Mouse (Mus musculus) midbrain, embryonic 10.5 days (tissue): ENCODE data around the gene Atp1b4. TPM values are rescaled to one million over a fixed set of nuclear protein-coding genes. Genes with fewer than 3 reads are reported as not detected.
"Not testable (repeated sequence)": the region's sequence is repeated elsewhere in the genome, so short reads cannot be mapped to it uniquely, and the experiment has no call there.

Source experiments
- DNase-seq: peaks from one replicate; pipeline ENCODE4 v3.0.0-alpha.2; 2017; ENCODE audit warnings: low spot score
- H3K27ac ChIP-seq: fragments of 300-500 bp; sonication (generic); replicated peaks from 2 replicates; pipeline ENCODE4 v1.5.1; 2016; ENCODE audit warnings: mild to moderate bottlenecking
- H3K27me3 ChIP-seq: fragments of 300-500 bp; sonication (generic); 2 replicates; pipeline ENCODE4 v1.6.1; 2016; ENCODE audit warnings: low read depth, mild to moderate bottlenecking; ENCODE audit not compliant: poor library complexity, severe bottlenecking
- H3K36me3 ChIP-seq: fragments of 300-500 bp; sonication (generic); 2 replicates; pipeline ENCODE4 v1.6.1; 2016; ENCODE audit warnings: mild to moderate bottlenecking, moderate library complexity
- H3K4me1 ChIP-seq: fragments of 300-500 bp; sonication (generic); 2 replicates; pipeline ENCODE4 v1.6.1; 2016
- H3K4me3 ChIP-seq: fragments of 300-500 bp; sonication (generic); 2 replicates; pipeline ENCODE4 v1.5.1; 2016; ENCODE audit warnings: mild to moderate bottlenecking, moderate library complexity
- H3K9me3 ChIP-seq: fragments of 300-500 bp; sonication (generic); replicated peaks from 2 replicates; pipeline ENCODE4 v1.6.1; 2016; ENCODE audit warnings: mild to moderate bottlenecking
- WGBS: fragments of 180-500 bp; shearing (Covaris S2); methylation state at CpG from one replicate; pipeline ENCODE4 v1.1.7; 2016; 5-methylcytosine and 5-hydroxymethylcytosine counted together
- polyA plus RNA-seq: library from polyadenylated mRNA; unstranded; fragments of >200 nt; fragmentation: Nextera tagmentation; extraction: Ambion mirVana; gene quantifications from 2 replicates; pipeline ENCODE4 v1.2.1, GENCODE M21; 2016

The Atp1b4 gene
- not detected in 2 replicates for polyA plus RNA-seq

DNA sequence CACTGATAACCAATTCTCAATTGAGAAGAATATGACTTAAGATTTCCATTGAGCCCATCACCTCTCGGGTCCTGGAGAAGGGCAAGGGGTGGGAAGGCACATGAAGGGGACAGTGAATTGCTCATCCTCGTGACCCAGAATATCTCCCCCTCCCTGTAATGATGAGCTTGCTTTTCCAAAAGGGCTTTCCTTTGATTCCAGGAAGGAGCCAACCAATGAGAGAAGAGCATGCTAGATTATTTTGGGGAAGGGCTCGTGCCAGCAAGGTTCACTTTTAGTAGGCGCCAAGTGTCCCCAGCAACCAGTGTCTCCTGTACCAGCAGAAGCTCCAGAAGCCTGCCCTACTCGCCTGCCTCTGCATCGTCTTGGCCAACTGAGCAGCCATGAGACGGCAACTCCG, at the start of gene Atp1b4:
Gene Atp1b4 (plus strand): TSS at position 301 of the 400 bp plus-strand sequence.
- Histone ChIP-seq H3K27ac (no peak within 1 kb of the TSS), H3K4me3 (no peak within 1 kb of the TSS), H3K4me1 (peaks cover 15% of the 10 kb centered on the region), H3K27me3 (peaks cover 9% of the 10 kb centered on the region; the same call in 1 of the 2 replicates), H3K9me3 (no peaks in the 10 kb centered on the region), H3K36me3 (no peaks in the 10 kb centered on the region)
- 90% methylated on average over 8 of the region's 8 CpGs for WGBS
- no peak for DNase-seq

DNA sequence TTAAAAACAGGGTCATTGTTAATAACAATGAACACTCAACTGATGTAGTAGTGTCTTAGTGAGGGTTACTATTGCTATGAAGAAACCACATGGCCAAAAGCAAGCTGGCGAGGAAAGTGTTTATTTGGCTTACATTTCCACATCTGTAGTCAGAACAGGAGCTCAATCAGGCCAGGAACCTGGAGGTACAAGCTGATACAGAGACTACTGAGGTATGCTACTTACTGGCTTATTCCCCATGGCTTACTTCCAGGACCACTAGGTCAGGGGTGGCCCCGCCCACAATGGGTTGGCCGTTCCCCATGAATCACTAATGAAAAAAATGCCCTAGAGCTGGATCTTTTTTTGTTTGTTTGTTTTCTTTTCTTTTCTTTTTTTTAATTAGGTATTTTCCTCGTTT, 7.4 kb upstream of the Atp1b4 start:
- Histone ChIP-seq H3K27me3 (peaks cover 4% of the 10 kb centered on the region; the same call in 1 of the 2 replicates), H3K27ac (no peak overlapping the region), H3K4me1 (peaks cover 9% of the 10 kb centered on the region; the same call in 1 of the 2 replicates), H3K36me3 (no peaks in the 10 kb centered on the region), H3K9me3 (no peaks in the 10 kb centered on the region), H3K4me3 (no peak overlapping the region)
- DNase-seq: no peak
- WGBS: 71% methylated on average over 4 of the region's 4 CpGs

DNA sequence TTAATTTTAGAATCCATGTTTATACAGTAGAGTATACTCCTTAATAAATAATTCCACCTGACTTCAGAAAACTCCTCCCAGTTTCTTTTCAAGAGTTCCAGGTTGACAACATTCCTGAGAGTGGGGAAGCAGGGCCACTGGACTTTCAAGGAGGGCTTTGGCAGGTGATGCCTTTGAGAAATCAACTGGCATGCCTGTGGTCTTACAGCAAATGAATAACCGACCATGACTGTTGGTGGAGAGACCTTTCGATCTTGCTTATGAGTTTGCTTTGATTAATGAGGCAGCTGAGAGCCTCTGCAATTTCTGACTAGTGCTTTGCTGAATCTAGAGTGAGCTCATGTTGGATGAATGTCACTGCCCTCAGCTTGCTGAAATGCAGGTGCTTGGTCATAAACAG, 4.9 kb upstream of the Atp1b4 start:
- no peak overlapping the region for H3K4me3 ChIP-seq
- H3K27me3 ChIP-seq: peaks cover 7% of the 10 kb centered on the region
- H3K4me1 ChIP-seq: peaks cover 15% of the 10 kb centered on the region
- H3K27ac ChIP-seq: no peak overlapping the region
- 91% methylated on average over 2 of the region's 2 CpGs for WGBS
- DNase-seq: no peak
- H3K9me3 ChIP-seq: no peaks in the 10 kb centered on the region
- no peaks in the 10 kb centered on the region for H3K36me3 ChIP-seq

DNA sequence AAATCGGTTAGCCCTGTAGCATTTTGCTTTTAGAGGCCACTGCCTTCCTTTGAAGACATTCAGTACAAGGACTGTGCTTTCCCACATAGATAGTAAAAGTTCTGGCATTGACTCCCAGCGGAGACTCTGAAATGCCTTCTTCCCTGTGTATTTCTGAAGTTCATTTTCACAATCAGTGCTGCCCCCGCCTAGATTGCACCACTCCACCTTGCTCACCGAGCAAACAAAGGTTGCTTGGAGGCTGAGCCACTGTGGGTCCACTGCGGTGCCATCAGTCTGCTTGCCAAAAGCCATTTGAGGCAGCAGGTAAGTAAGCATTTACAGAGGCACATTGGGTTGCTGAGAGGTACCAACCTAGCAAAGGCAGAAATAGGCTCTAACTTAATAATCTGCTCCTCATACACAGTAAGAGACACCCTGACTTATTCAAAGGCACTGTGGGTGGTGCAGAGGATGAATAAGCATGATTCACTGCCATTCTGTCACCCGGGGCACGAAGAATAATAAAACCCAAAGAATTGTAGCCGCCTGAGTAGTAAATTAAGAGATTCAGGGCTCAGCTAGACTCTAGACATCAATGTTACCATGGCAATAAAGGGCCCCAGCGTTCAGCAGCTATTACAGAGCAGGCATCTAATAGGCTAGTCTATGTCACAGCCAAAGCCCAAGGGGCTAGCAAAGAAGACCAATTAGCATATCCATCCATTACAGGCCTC, 2.9 kb upstream of the Atp1b4 start:
- H3K36me3 ChIP-seq: no peaks in the 10 kb centered on the region
- H3K4me1 ChIP-seq: peaks cover 15% of the 10 kb centered on the region
- H3K27me3 ChIP-seq: peaks cover 9% of the 10 kb centered on the region
- no peak overlapping the region for H3K4me3 ChIP-seq
- 57% methylated on average over 9 of the region's 9 CpGs for WGBS
- no peak overlapping the region for H3K27ac ChIP-seq
- DNase-seq: peak; percentile 13
- H3K9me3 ChIP-seq: no peaks in the 10 kb centered on the region

DNA sequence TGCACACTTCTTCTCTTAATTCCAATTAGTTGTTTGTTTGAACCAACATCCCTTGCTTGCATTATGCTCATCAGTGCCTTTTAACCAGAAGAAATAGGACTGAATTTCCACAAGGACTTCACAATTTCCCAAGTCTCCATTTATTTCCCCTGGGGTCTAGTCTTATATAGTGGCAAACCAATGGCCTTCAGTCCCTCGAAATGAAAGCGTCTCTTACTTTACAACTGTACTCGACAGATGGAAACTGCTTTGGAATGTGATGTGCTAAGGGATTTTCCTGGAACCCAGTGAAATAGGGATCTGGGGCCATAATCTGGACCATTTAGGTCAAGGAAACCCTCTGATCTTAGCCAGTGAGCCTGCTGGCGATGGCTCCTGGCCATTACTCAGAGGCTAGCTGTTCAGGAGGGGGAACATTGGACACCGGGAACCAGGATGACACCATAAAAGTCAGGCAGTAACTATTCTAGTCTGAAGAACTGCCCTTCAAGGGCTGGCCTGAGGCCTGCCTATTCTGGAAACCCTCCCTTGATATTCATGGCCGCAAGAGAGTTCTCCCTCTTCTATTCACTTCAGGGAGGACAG, 2.3 kb upstream of the Atp1b4 start:
- H3K9me3 ChIP-seq: no peaks in the 10 kb centered on the region
- no peak for DNase-seq
- H3K36me3 ChIP-seq: no peaks in the 10 kb centered on the region
- 81% methylated on average over 6 of the region's 6 CpGs for WGBS
- H3K4me3 ChIP-seq: no peak overlapping the region
- H3K27ac ChIP-seq: no peak overlapping the region
- H3K27me3 ChIP-seq: peaks cover 9% of the 10 kb centered on the region
- H3K4me1 ChIP-seq: peaks cover 15% of the 10 kb centered on the region

DNA sequence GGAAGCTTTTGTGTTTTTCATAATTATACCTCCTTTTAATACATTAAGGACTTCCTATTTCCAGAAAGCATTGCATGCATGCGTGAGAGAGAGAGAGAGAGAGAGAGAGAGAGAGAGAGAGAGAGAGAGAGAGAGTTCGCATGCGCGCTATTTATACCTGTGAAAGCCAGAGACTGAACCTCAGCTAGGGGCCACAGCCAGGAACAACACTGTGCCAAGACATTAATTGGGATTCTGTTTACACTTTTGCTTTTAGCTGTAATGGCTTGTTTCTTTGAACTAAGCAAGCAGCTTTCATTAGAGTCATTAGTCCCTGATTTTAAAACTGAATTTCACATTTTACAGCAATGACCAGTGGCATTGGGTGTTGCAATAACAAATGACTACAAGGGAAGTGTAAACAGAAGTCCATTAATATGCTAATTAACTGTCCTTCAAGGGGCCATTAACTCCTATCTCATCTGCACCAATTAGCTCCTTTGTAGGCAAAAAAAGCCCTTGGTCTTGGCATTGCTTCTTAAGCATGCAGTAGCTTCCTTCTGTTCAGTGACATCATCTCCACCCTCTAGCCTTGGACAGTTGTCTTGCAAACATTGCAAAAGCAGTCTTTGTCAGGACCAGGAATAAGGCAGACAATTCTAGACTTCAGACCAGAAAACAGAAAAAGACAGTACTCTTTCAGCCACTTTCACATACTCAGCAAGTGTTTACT, 14.9 kb downstream of the Atp1b4 start:
- no peak for DNase-seq
- H3K27ac ChIP-seq: no peak overlapping the region
- H3K36me3 ChIP-seq: no peaks in the 10 kb centered on the region
- no peaks in the 10 kb centered on the region for H3K4me1 ChIP-seq
- WGBS: 73% methylated on average over 4 of the region's 4 CpGs
- no peak overlapping the region for H3K4me3 ChIP-seq
- H3K9me3 ChIP-seq: no peaks in the 10 kb centered on the region
- no peaks in the 10 kb centered on the region for H3K27me3 ChIP-seq

DNA sequence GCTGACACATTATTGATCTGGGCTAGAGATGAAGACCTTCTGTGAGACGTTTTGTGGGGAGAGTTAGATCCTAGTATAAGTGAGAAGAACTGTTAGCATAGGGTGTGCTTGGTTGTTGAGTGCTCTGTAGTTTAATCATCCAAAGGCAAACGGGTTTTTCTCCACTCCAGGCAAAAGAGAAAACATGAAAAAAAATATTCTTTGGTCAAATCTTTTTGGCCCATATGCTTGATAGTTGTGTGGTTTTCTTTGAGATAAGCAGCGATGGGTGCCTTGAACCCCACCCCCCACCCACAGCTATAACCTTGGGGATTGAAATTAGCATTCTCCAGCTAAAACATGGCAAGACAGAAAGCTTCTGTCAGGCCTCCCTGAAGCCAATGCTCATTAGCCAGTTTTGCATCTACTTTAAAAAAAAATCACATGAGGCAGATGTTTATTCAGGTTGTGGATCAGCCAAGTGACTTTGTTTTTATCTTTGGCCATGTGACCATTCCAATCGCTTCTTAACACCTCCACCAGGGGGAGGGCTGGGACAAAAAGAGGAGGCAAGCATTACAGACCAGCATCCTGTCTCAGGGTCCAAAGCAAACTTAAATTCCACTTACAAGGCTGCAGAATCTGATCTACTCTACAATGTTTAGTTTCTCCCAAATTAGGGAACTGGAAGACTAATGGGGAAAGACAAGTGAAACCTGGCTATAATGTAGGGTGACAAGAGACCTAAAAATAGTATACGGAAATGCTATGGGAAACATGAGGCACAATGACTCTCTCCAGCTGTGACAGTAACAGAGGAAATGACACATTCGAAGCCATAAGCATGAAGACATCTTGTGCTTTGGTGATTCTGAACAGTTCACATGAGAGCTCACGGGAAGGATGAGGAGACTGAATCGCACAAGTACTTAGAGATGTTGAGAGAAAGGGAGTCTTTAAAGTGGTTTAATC, 18.6 kb downstream of the Atp1b4 start:
- Histone ChIP-seq H3K36me3 (no peaks in the 10 kb centered on the region), H3K4me3 (no peak overlapping the region), H3K27me3 (no peaks in the 10 kb centered on the region), H3K9me3 (no peaks in the 10 kb centered on the region), H3K27ac (no peak overlapping the region), H3K4me1 (no peaks in the 10 kb centered on the region)
- 65% methylated on average over 8 of the region's 8 CpGs for WGBS
- DNase-seq: peak; percentile 12

DNA sequence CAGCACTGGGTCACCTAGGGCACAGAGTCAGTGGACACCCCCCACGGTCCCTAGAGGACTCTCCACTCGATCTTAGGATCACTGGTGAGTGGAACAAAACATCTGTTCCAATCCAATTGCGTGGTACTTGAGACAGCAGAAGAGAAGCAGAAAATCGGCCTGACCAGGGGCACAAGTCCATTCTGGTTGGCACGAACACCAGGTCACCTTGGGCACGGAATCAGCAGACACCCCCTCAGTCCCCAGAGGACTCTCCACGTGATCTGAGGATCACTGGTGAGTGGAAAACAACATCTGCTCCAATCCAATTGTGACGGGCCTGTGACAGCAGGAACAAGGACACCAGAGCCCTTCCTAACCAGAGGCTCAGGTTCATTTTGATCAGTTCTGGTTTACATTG, 46.0 kb downstream of the Atp1b4 start:
- no peak for DNase-seq
- no peak overlapping the region for H3K27ac ChIP-seq
- no peaks in the 10 kb centered on the region for H3K4me1 ChIP-seq
- no peak overlapping the region for H3K4me3 ChIP-seq
- H3K36me3 ChIP-seq: no peaks in the 10 kb centered on the region
- 73% methylated on average over 8 of the region's 8 CpGs for WGBS
- no peaks in the 10 kb centered on the region for H3K27me3 ChIP-seq
- H3K9me3 ChIP-seq: no peaks in the 10 kb centered on the region

DNA sequence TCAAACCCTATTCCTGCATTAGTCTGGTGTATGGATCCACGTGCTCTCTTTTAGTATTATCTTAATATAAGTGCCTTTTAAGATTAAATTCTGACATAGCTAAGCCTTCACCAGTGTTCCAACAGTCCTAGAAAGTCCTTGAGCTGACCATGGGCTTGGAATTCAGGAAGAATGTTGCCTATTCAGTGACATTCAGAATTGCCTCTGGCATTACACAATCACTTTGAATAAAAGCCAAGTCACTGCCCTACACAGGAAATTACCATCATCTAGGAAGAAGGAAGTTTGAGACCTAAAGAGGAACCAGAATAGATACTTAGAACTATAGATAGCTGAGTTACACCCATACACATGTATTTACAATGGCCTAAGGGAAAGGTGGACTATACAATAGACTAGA, 48.6 kb downstream of the Atp1b4 start:
- H3K9me3 ChIP-seq, DNase-seq, H3K27me3 ChIP-seq, H3K27ac ChIP-seq, H3K36me3 ChIP-seq, H3K4me1 ChIP-seq, H3K4me3 ChIP-seq: not testable (repeated sequence)
- 60% methylated on average over 1 of the region's 1 CpGs for WGBS

DNA sequence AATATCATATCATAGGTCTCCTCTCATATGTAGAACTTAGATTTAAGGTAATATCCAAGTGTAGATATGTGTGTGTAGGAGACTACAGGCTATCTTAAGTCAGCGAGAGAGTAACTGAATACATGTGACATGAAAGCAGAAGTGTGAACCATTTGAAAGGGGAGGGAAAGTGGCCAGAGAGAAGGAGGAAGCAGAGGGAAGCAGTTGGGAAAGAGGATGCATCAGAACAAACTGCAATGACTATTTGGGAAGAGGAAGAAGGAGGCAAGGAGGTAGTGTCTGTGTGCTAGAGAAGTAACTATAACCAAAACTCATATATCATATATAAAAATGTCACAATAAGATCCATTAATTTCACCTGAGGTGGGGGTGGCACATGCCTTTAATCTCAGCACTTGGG, 57.2 kb downstream of the Atp1b4 start:
- not testable (repeated sequence) for H3K4me1 ChIP-seq, H3K4me3 ChIP-seq, H3K9me3 ChIP-seq, H3K36me3 ChIP-seq, H3K27ac ChIP-seq, H3K27me3 ChIP-seq, DNase-seq
- WGBS: 82% methylated on average over 1 of the region's 1 CpGs
